Mouse (Mus musculus): Measurements from ENCODE around the gene Dhx32. TPM values are rescaled to one million over a fixed set of nuclear protein-coding genes. Genes with fewer than 3 reads are reported as not detected.
A peak's percentile ranks its signal among the peaks of the same experiment; 100 is the strongest.

The Dhx32 gene
- polyA plus RNA-seq (2015; fragmentation: Nextera tagmentation; extraction: Ambion mirVana) = 43.8 and 50.2 TPM in 2 replicates

GRCm38 (mm10) chr7:133782717-133783435 lies at the start of gene Dhx32:
Dhx32 (minus strand) TSS chr7:133782726.
- Histone ChIP-seq H3K27ac (ENCODE audit: low read depth, low read length) (peak within 1 kb of the TSS; percentile 61), H3K36me3 (ENCODE audit: control insufficient read depth, insufficient read depth) (no peaks in the 10 kb centered on the region), H3K27me3 (replicated peaks; ENCODE audit: control insufficient read depth, insufficient read depth, low read length) (no peaks in the 10 kb centered on the region), H3K4me3 (ENCODE audit: low read depth, low read length) (peak within 1 kb of the TSS; percentile 7; the same call in 1 of the 2 replicates), H3K4me2 (replicated peaks; ENCODE audit: low read depth) (peak within 1 kb of the TSS; percentile 56), H3K4me1 (replicated peaks; ENCODE audit: control insufficient read depth, insufficient read depth, low read length) (no peaks in the 10 kb centered on the region; the same call in 1 of the 2 replicates), H3K9me3 (ENCODE audit: control insufficient read depth) (no peaks in the 10 kb centered on the region), H3K9ac (ENCODE audit: low read depth, low read length) (0 out of 2 replicates have a peak within 1 kb of the TSS, but pooled peaks have one; percentile 26)
- ATAC-seq = peak; percentile 88
- WGBS = 13% methylated on average over 18 of the region's 18 CpGs
- TF ChIP-seq CTCF (IDR thresholded peaks at IDR 0.05; ENCODE audit: low read depth) = peak; percentile 94

- H3K9ac ChIP-seq (ENCODE audit: low read depth, low read length) = no peak overlapping the region
- no peaks in the 10 kb centered on the region for H3K36me3 ChIP-seq (ENCODE audit: control insufficient read depth, insufficient read depth)
- no peaks in the 10 kb centered on the region for H3K9me3 ChIP-seq (ENCODE audit: control insufficient read depth)
- whole genome bisulfite sequencing = 33% methylated on average over 7 of the region's 7 CpGs
- no peaks in the 10 kb centered on the region for H3K27me3 ChIP-seq (replicated peaks; ENCODE audit: control insufficient read depth, insufficient read depth, low read length)
- H3K4me3 ChIP-seq (ENCODE audit: low read depth, low read length) = no peak overlapping the region
- no peak for ATAC-seq
- no peak overlapping the region for H3K27ac ChIP-seq (ENCODE audit: low read depth, low read length)
- no peaks in the 10 kb centered on the region for H3K4me1 ChIP-seq (replicated peaks; ENCODE audit: control insufficient read depth, insufficient read depth, low read length)
- TF ChIP-seq CTCF (IDR thresholded peaks at IDR 0.05; ENCODE audit: low read depth) = no peak
- H3K4me2 ChIP-seq (replicated peaks; ENCODE audit: low read depth) = no peak overlapping the region
Observed at GRCm38 (mm10) chr7:133829579-133829978, 47.1 kb upstream of the Dhx32 start.

- Histone ChIP-seq H3K4me3 (ENCODE audit: low read depth, low read length) (no peak overlapping the region), H3K9me3 (ENCODE audit: control insufficient read depth) (no peaks in the 10 kb centered on the region), H3K27ac (ENCODE audit: low read depth, low read length) (no peak overlapping the region), H3K9ac (ENCODE audit: low read depth, low read length) (no peak overlapping the region), H3K4me1 (replicated peaks; ENCODE audit: control insufficient read depth, insufficient read depth, low read length) (no peaks in the 10 kb centered on the region), H3K36me3 (ENCODE audit: control insufficient read depth, insufficient read depth) (no peaks in the 10 kb centered on the region), H3K4me2 (replicated peaks; ENCODE audit: low read depth) (no peak overlapping the region), H3K27me3 (replicated peaks; ENCODE audit: control insufficient read depth, insufficient read depth, low read length) (no peaks in the 10 kb centered on the region)
- ATAC-seq = no peak
- TF ChIP-seq CTCF (IDR thresholded peaks at IDR 0.05; ENCODE audit: low read depth) = no peak
- WGBS = 53% methylated on average over 4 of the region's 4 CpGs
Observed at GRCm38 (mm10) chr7:133828514-133828913, 46.0 kb upstream of the Dhx32 start.

- Histone ChIP-seq H3K36me3 (ENCODE audit: control insufficient read depth, insufficient read depth) (no peaks in the 10 kb centered on the region), H3K27ac (ENCODE audit: low read depth, low read length) (no peak overlapping the region), H3K4me2 (replicated peaks; ENCODE audit: low read depth) (no peak overlapping the region), H3K4me1 (replicated peaks; ENCODE audit: control insufficient read depth, insufficient read depth, low read length) (no peaks in the 10 kb centered on the region), H3K4me3 (ENCODE audit: low read depth, low read length) (no peak overlapping the region), H3K27me3 (replicated peaks; ENCODE audit: control insufficient read depth, insufficient read depth, low read length) (no peaks in the 10 kb centered on the region), H3K9me3 (ENCODE audit: control insufficient read depth) (no peaks in the 10 kb centered on the region), H3K9ac (ENCODE audit: low read depth, low read length) (no peak overlapping the region)
- 97% methylated on average over 2 of the region's 2 CpGs for WGBS
- peak; percentile 57 for TF ChIP-seq CTCF (IDR thresholded peaks at IDR 0.05; ENCODE audit: low read depth)
- ATAC-seq = no peak
Observed at GRCm38 (mm10) chr7:133824579-133824978, 42.1 kb upstream of the Dhx32 start.

- Histone ChIP-seq H3K9me3 (ENCODE audit: control insufficient read depth) (no peaks in the 10 kb centered on the region), H3K9ac (ENCODE audit: low read depth, low read length) (no peak overlapping the region), H3K27me3 (replicated peaks; ENCODE audit: control insufficient read depth, insufficient read depth, low read length) (no peaks in the 10 kb centered on the region), H3K4me2 (replicated peaks; ENCODE audit: low read depth) (no peak overlapping the region), H3K36me3 (ENCODE audit: control insufficient read depth, insufficient read depth) (no peaks in the 10 kb centered on the region), H3K4me1 (replicated peaks; ENCODE audit: control insufficient read depth, insufficient read depth, low read length) (no peaks in the 10 kb centered on the region), H3K4me3 (ENCODE audit: low read depth, low read length) (no peak overlapping the region), H3K27ac (ENCODE audit: low read depth, low read length) (no peak overlapping the region)
- no peak for ATAC-seq
- peak; percentile 16 for TF ChIP-seq CTCF (IDR thresholded peaks at IDR 0.05; ENCODE audit: low read depth)
- 88% methylated on average over 6 of the region's 6 CpGs for WGBS
Observed at GRCm38 (mm10) chr7:133823751-133824150, 41.2 kb upstream of the Dhx32 start.

GRCm38 (mm10) chr7:133813331-133813730 lies 30.8 kb upstream of the Dhx32 start:
- ATAC-seq = no peak

More at GRCm38 (mm10) chr7:133813331-133813730, 30.8 kb upstream of the Dhx32 start:
- no peaks in the 10 kb centered on the region for H3K27me3 ChIP-seq (replicated peaks; ENCODE audit: control insufficient read depth, insufficient read depth, low read length)
- no peaks in the 10 kb centered on the region for H3K9me3 ChIP-seq (ENCODE audit: control insufficient read depth)
- no peaks in the 10 kb centered on the region for H3K36me3 ChIP-seq (ENCODE audit: control insufficient read depth, insufficient read depth)
- TF ChIP-seq CTCF (IDR thresholded peaks at IDR 0.05; ENCODE audit: low read depth) = no peak
- no peak overlapping the region for H3K9ac ChIP-seq (ENCODE audit: low read depth, low read length)
- no peak overlapping the region for H3K4me3 ChIP-seq (ENCODE audit: low read depth, low read length)
- H3K27ac ChIP-seq (ENCODE audit: low read depth, low read length) = no peak overlapping the region
- 74% methylated on average over 4 of the region's 4 CpGs for WGBS
- H3K4me2 ChIP-seq (replicated peaks; ENCODE audit: low read depth) = no peak overlapping the region
- no peaks in the 10 kb centered on the region for H3K4me1 ChIP-seq (replicated peaks; ENCODE audit: control insufficient read depth, insufficient read depth, low read length)
